Mouse (Mus musculus): ENCODE measurements at regions not wholly inside any gene's neighbourhood (a gene's known extent, or its start where the extent isn't known, plus 50 kb on each side); places are given as distances from the start of the nearest gene placed in this dataset.

- no peak overlapping the region for H3K4me3 ChIP-seq (ENCODE audit: insufficient read depth, low read length)
- no peak overlapping the region for H3K27ac ChIP-seq (ENCODE audit: insufficient read depth, low read length)
- TF ChIP-seq POLR2A (IDR thresholded peaks at IDR 0.05; ENCODE audit: extremely low read depth, insufficient read depth, low read length) (no peak), CTCF (IDR thresholded peaks at IDR 0.05; ENCODE audit: extremely low read depth, insufficient read depth, low read length) (no peak)
- H3K4me1 ChIP-seq (ENCODE audit: control insufficient read depth, insufficient read depth, low read length), result no peaks in the 10 kb centered on the region
Measured at GRCm38 (mm10) chr7:96078511-96078910, 92.5 kb upstream of the Tenm4 start.

GRCm38 (mm10) chr7:96081676-96082075, 89.4 kb upstream of the Tenm4 start:
- Histone ChIP-seq H3K4me3 (ENCODE audit: insufficient read depth, low read length) (no peak overlapping the region), H3K27ac (ENCODE audit: insufficient read depth, low read length) (no peak overlapping the region)
- TF ChIP-seq CTCF (IDR thresholded peaks at IDR 0.05; ENCODE audit: extremely low read depth, insufficient read depth, low read length) (no peak), POLR2A (IDR thresholded peaks at IDR 0.05; ENCODE audit: extremely low read depth, insufficient read depth, low read length) (no peak)

DNA sequence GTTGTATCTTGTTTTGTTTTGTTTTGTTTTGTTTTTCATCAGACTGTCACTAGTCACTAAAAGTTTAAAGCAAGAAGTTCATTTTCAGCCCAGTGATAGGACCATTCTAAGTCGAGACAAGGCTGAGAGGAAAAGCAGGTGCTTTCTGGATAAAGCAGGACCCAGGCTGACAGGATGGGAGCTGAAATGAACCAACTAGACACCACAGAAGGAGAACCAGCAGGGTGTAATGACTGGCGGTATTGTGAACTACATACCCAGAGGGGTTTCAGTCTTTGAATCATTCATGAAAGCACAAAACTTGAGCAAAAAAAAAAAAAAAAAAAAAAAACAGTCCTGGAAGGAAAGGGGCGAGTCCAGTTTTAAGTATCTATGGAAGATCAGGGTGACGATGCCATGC, 75.9 kb upstream of the Tenm4 start:
- no peak overlapping the region for H3K27ac ChIP-seq (ENCODE audit: insufficient read depth, low read length)
- no peak for TF ChIP-seq CTCF (IDR thresholded peaks at IDR 0.05; ENCODE audit: extremely low read depth, insufficient read depth, low read length)

More at GRCm38 (mm10) chr7:96081676-96082075, 89.4 kb upstream of the Tenm4 start:
- H3K4me1 ChIP-seq (ENCODE audit: control insufficient read depth, insufficient read depth, low read length), result no peaks in the 10 kb centered on the region

GRCm38 (mm10) chr7:96095752-96096151, 75.3 kb upstream of the Tenm4 start:
- Histone ChIP-seq H3K27ac (ENCODE audit: insufficient read depth, low read length) (no peak overlapping the region), H3K4me1 (ENCODE audit: control insufficient read depth, insufficient read depth, low read length) (no peaks in the 10 kb centered on the region), H3K4me3 (ENCODE audit: insufficient read depth, low read length) (no peak overlapping the region)
- TF ChIP-seq CTCF (IDR thresholded peaks at IDR 0.05; ENCODE audit: extremely low read depth, insufficient read depth, low read length), result no peak
- TF ChIP-seq POLR2A (IDR thresholded peaks at IDR 0.05; ENCODE audit: extremely low read depth, insufficient read depth, low read length), result no peak

More for the DNA sequence above, 75.9 kb upstream of the Tenm4 start:
- Histone ChIP-seq H3K4me3 (ENCODE audit: insufficient read depth, low read length) (no peak overlapping the region), H3K4me1 (ENCODE audit: control insufficient read depth, insufficient read depth, low read length) (no peaks in the 10 kb centered on the region)

DNA sequence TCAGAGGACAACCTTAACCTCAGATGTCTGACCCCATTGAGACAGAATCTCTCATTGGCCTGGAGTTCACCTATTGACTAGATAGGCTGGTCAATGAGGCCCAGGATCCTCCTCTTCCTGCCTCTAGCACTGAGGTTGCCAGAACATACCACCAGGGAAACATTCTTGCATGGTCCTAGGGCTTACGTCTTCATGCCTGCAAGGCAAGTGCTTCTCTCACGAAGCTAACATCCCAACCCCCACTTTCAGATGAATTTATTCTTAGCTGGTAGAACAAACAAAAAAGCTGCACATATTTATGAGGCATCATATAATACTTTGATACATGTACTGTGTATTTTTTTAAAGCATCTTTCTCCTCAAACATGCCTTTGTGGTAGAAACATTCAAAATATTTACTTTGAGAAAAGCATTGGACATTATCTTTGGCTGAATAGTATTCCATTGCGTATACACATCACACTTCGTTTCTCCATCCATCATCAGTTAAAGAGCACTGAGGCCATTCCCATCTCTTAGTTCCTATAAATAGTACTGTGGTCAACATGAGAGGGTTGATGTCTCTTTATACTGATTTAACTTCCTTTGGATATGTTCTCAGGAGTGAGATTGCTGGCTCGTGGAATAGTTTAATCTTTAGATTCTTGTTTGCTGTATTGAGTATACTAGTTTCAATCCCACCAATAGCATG, 72.2 kb upstream of the Tenm4 start:
- Histone ChIP-seq H3K4me1 (ENCODE audit: control insufficient read depth, insufficient read depth, low read length) (no peaks in the 10 kb centered on the region), H3K4me3 (ENCODE audit: insufficient read depth, low read length) (no peak overlapping the region), H3K27ac (ENCODE audit: insufficient read depth, low read length) (no peak overlapping the region)
- no peak for TF ChIP-seq POLR2A (IDR thresholded peaks at IDR 0.05; ENCODE audit: extremely low read depth, insufficient read depth, low read length)
- no peak for TF ChIP-seq CTCF (IDR thresholded peaks at IDR 0.05; ENCODE audit: extremely low read depth, insufficient read depth, low read length)

DNA sequence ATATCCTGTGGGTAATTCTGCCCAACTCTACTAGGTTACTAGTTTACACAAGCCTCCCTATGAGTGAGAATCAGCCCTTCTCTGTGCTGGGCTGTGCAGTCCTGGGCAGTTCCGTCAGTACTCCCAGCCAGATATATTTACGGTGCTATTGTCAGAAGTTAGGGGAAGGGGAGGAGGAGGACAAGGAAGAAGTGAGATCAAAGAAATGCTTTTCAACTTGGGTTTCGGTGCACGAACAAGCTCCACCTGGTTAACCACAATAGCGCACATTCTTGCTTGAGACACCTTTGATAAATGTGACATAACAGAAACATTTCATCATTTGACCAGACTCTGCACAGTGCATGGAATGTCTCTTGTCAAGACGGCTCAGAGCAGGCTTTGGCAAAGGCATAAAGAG, 68.3 kb upstream of the Tenm4 start:
- H3K4me3 ChIP-seq (ENCODE audit: insufficient read depth, low read length), result no peak overlapping the region
- H3K27ac ChIP-seq (ENCODE audit: insufficient read depth, low read length), result no peak overlapping the region
- H3K4me1 ChIP-seq (ENCODE audit: control insufficient read depth, insufficient read depth, low read length), result no peaks in the 10 kb centered on the region
- TF ChIP-seq CTCF (IDR thresholded peaks at IDR 0.05; ENCODE audit: extremely low read depth, insufficient read depth, low read length) (no peak), POLR2A (IDR thresholded peaks at IDR 0.05; ENCODE audit: extremely low read depth, insufficient read depth, low read length) (no peak)

DNA sequence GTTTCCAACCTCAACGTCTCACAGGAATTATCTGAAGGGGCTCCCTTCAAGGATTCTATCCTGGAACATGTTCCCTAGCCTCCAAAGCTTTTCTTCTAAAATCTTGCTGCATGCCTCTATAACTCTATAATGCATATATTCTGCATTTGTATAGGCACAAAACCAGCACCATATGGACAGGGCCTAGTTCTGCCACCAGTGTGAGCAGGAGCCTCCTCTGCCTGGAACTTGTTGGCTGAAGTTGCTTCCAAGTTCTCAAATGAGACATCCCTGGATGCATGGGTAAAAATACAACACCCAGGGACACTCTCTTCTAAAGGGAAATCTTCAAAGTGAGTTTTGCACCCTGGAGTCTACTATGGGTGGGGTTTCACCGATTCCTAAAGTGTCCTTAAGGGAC, 62.3 kb upstream of the Tenm4 start:
- Histone ChIP-seq H3K4me3 (ENCODE audit: insufficient read depth, low read length) (no peak overlapping the region), H3K4me1 (ENCODE audit: control insufficient read depth, insufficient read depth, low read length) (no peaks in the 10 kb centered on the region), H3K27ac (ENCODE audit: insufficient read depth, low read length) (no peak overlapping the region)
- TF ChIP-seq POLR2A (IDR thresholded peaks at IDR 0.05; ENCODE audit: extremely low read depth, insufficient read depth, low read length) (no peak), CTCF (IDR thresholded peaks at IDR 0.05; ENCODE audit: extremely low read depth, insufficient read depth, low read length) (no peak)

- Histone ChIP-seq H3K4me1 (ENCODE audit: control insufficient read depth, insufficient read depth, low read length) (no peaks in the 10 kb centered on the region), H3K27ac (ENCODE audit: insufficient read depth, low read length) (no peak overlapping the region), H3K4me3 (ENCODE audit: insufficient read depth, low read length) (no peak overlapping the region)
- TF ChIP-seq POLR2A (IDR thresholded peaks at IDR 0.05; ENCODE audit: extremely low read depth, insufficient read depth, low read length) (no peak), CTCF (IDR thresholded peaks at IDR 0.05; ENCODE audit: extremely low read depth, insufficient read depth, low read length) (no peak)
Measured at GRCm38 (mm10) chr7:96120142-96120541, 50.9 kb upstream of the Tenm4 start.
